Mouse (Mus musculus) kidney, postnatal 0 days (tissue): ENCODE data around the gene Capn12. TPM values are rescaled to one million over a fixed set of nuclear protein-coding genes. Genes with fewer than 3 reads are reported as not detected.
"Not testable (repeated sequence)": the region's sequence is repeated elsewhere in the genome, so short reads cannot be mapped to it uniquely, and the experiment has no call there.

ENCODE experiments used
- ATAC-seq: fragments of 200-750 bp; cut with Nextera tagmentation; replicated peaks from 2 replicates; pipeline ENCODE4 v1.8.0; 2017; ENCODE audit warnings: low read depth, moderate number of reproducible peaks, moderate TSS enrichment, moderate library complexity; ENCODE audit not compliant: low FRiP score
- DNase-seq: peaks from one replicate; pipeline ENCODE4 v3.0.0-alpha.2; 2016; ENCODE audit warnings: low spot score
- H3K27ac ChIP-seq: fragments of 300-500 bp; sonication (generic); 2 replicates; pipeline ENCODE4 v1.5.1; 2014; ENCODE audit warnings: mild to moderate bottlenecking
- H3K27me3 ChIP-seq: fragments of 300-500 bp; sonication (generic); 2 replicates; pipeline ENCODE4 v1.6.1; 2014; ENCODE audit warnings: low read length, mixed read lengths; ENCODE audit not compliant: insufficient read depth
- H3K36me3 ChIP-seq: fragments of 300-500 bp; sonication (generic); 2 replicates; pipeline ENCODE4 v1.6.1; 2014; ENCODE audit warnings: low read length, mixed read lengths; ENCODE audit not compliant: insufficient read depth
- H3K4me1 ChIP-seq: fragments of 300-500 bp; sonication (generic); replicated peaks from 2 replicates; pipeline ENCODE4 v1.6.1; 2014; ENCODE audit warnings: antibody characterized with exemption, low read length, mixed read lengths; ENCODE audit not compliant: insufficient read depth
- H3K4me2 ChIP-seq: fragments of 300-500 bp; sonication (generic); 2 replicates; pipeline ENCODE4 v1.6.1; 2014; ENCODE audit warnings: mild to moderate bottlenecking, low read length, moderate library complexity, mixed read lengths
- H3K4me3 ChIP-seq: fragments of 300-500 bp; sonication (generic); replicated peaks from 2 replicates; pipeline ENCODE4 v1.5.1; 2014; ENCODE audit warnings: low read depth, low read length
- H3K9ac ChIP-seq: fragments of 300-500 bp; sonication (generic); 2 replicates; pipeline ENCODE4 v1.6.1; 2014; ENCODE audit warnings: low read depth, low read length
- H3K9me3 ChIP-seq: fragments of 300-500 bp; sonication (generic); replicated peaks from 2 replicates; pipeline ENCODE4 v1.6.1; 2016; ENCODE audit warnings: low read length, inconsistent platforms, mixed read lengths
- CTCF ChIP-seq: IDR thresholded peaks from 2 replicates; pipeline ENCODE4 v1.5.1; 2016; ENCODE audit warnings: antibody characterized with exemption, low read depth, mild to moderate bottlenecking, moderate library complexity
- WGBS: fragments of 180-500 bp; shearing (Covaris S2); extraction: QIAGEN DNeasy Blood & Tissue Kit; methylation state at CpG from one replicate; pipeline ENCODE4 v1.1.7; 2014; 5-methylcytosine and 5-hydroxymethylcytosine counted together
- polyA plus RNA-seq: library from polyadenylated mRNA; unstranded; fragments of >200 nt; fragmentation: Nextera tagmentation; extraction: Ambion mirVana; gene quantifications from 2 replicates; pipeline ENCODE4 v1.2.1, GENCODE M21; 2015

Capn12 gene
- polyA plus RNA-seq, 1 experiment from 2014 or later = 0.47 TPM

DNA sequence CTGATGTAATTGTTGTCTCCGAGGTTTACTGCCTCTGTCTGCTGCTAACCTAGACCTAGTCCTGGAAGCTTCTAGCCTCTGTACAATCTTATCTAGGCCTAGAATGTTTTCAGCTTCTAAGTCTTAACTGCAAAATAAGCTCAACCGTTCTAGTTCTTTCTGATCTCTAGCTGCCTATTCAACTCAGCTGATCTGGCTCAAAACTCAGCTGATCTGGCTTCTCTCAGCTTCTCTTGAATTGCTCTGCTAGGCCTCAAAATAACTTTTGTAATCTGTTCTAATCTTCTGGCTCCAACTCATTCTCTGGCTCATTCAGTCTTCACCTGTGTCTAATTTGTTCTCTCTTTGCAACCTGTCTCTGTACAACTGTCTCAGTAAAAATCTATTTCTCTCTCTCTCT lies 6.7 kb upstream of the Capn12 start:
- Histone ChIP-seq H3K9me3 (no peaks in the 10 kb centered on the region), H3K4me1 (no peaks in the 10 kb centered on the region), H3K4me2 (no peak overlapping the region), H3K27ac (no peak overlapping the region), H3K9ac (no peak overlapping the region), H3K27me3 (no peaks in the 10 kb centered on the region), H3K4me3 (no peak overlapping the region), H3K36me3 (no peaks in the 10 kb centered on the region)
- no peak for ATAC-seq
- WGBS = 71% methylated on average over 2 of the region's 2 CpGs
- TF ChIP-seq CTCF = no peak
- no peak for DNase-seq

DNA sequence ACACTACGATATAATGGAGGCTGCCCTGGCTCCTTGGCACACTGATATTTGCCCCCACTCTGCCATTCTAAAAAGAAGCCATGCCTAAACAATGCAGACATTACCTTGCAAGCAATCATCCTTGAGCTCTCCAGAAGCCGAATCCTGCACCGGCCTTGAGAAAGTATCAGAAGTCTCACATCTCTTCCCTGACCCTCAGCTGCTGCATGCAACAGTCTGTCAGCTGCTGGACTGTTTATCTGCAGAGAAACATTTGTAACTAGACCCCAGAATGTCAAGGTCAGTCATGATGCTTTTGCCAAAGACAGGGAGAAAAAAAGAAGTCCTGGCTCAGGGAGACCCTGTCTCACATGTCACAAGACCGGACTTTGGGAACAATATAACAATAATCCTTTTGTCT lies 5.1 kb upstream of the Capn12 start:
- H3K4me2 ChIP-seq = no peak overlapping the region
- 68% methylated on average over 4 of the region's 4 CpGs for WGBS
- no peak for DNase-seq
- 0 out of 2 replicates have a peak, but pooled peaks cover 1% of the 10 kb centered on the region for H3K4me1 ChIP-seq
- no peaks in the 10 kb centered on the region for H3K27me3 ChIP-seq
- no peak overlapping the region for H3K9ac ChIP-seq
- no peaks in the 10 kb centered on the region for H3K36me3 ChIP-seq
- no peak for ATAC-seq
- H3K9me3 ChIP-seq = no peaks in the 10 kb centered on the region
- H3K4me3 ChIP-seq = no peak overlapping the region
- no peak for TF ChIP-seq CTCF
- H3K27ac ChIP-seq = no peak overlapping the region

DNA sequence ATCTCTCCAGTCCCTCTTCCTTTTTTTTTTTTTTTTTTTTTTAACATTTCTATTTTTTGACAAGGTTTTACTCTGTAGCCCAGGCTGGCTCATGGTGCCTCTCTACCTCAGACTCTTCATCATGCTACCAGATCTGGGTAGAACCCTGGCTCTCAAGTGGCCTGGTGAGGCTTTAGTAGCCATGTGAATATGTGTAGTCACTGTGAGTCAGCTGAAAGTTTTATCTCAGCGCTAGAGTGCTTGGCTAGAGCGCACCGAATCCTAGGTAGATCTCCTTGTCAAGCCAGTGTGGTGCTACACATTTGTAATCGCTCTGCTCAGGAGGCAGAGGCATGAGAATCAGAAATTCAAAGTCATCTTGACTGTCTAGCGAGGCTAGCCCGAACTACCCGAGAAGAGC lies 4.1 kb upstream of the Capn12 start:
- Histone ChIP-seq H3K27me3 (no peaks in the 10 kb centered on the region), H3K9me3 (no peaks in the 10 kb centered on the region), H3K4me1 (0 out of 2 replicates have a peak, but pooled peaks cover 5% of the 10 kb centered on the region), H3K4me2 (no peak overlapping the region), H3K27ac (no peak overlapping the region), H3K9ac (no peak overlapping the region), H3K4me3 (no peak overlapping the region), H3K36me3 (no peaks in the 10 kb centered on the region)
- no peak for TF ChIP-seq CTCF
- ATAC-seq (no peak), DNase-seq (no peak)
- WGBS = 88% methylated on average over 7 of the region's 7 CpGs

DNA sequence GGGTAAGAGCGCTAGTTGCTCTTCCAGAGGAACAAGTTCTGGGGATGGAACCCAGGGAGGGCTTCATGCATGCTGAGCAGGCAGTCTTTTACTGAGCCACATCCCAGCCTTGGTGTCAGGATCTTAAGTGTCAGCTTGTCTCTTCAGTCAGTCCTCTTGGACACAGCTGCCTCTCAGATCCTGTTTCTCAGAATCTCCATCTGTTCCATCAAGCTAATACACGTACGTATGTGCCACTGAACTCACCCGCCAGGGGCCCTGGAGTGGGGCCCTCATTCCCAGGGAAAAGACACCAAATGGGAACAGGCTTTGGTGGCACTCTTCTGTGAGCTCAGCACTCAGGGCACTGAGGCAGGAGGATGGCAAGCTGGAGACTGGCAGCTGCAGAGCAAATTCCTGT lies 3.4 kb upstream of the Capn12 start:
- 65% methylated on average over 4 of the region's 4 CpGs for WGBS
- TF ChIP-seq CTCF = no peak
- no peak overlapping the region for H3K27ac ChIP-seq
- H3K9me3 ChIP-seq = no peaks in the 10 kb centered on the region
- no peak overlapping the region for H3K4me2 ChIP-seq
- no peak overlapping the region for H3K9ac ChIP-seq
- no peaks in the 10 kb centered on the region for H3K27me3 ChIP-seq
- no peaks in the 10 kb centered on the region for H3K36me3 ChIP-seq
- no peak overlapping the region for H3K4me3 ChIP-seq
- 0 out of 2 replicates have a peak, but pooled peaks cover 5% of the 10 kb centered on the region for H3K4me1 ChIP-seq
- ATAC-seq (no peak), DNase-seq (no peak)

DNA sequence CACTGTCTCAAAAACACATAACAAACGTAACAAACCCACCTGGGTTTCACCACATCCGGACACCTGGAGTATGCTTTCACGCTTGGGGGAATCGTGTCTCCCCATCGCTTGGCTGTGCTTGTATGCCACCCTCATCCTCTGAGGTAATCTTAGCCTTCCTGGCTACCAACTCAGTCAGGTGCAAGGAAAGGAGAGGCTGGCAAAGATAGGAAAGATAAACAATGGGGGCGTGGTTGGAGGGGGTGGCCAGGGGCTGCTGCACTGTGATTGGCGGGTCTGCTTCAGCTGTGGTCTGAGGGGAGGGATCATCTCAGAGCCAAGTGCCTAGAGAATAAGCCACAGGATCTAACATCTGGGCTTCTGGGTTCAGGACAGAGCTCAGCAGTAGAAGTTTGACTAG lies 1.6 kb upstream of the Capn12 start:
- H3K4me3 ChIP-seq = no peak overlapping the region
- H3K4me1 ChIP-seq = 0 out of 2 replicates have a peak, but pooled peaks cover 5% of the 10 kb centered on the region
- no peaks in the 10 kb centered on the region for H3K27me3 ChIP-seq
- H3K9me3 ChIP-seq = no peaks in the 10 kb centered on the region
- no peak for TF ChIP-seq CTCF
- H3K27ac ChIP-seq = no peak overlapping the region
- no peaks in the 10 kb centered on the region for H3K36me3 ChIP-seq
- 71% methylated on average over 7 of the region's 7 CpGs for WGBS
- ATAC-seq (no peak; the same call in 1 of the 2 replicates), DNase-seq (no peak)
- no peak overlapping the region for H3K4me2 ChIP-seq
- no peak overlapping the region for H3K9ac ChIP-seq

- Histone ChIP-seq H3K4me3 (no peak overlapping the region), H3K9me3 (no peaks in the 10 kb centered on the region), H3K4me1 (0 out of 2 replicates have a peak, but pooled peaks cover 5% of the 10 kb centered on the region), H3K27ac (no peak overlapping the region), H3K27me3 (no peaks in the 10 kb centered on the region), H3K9ac (no peak overlapping the region), H3K4me2 (no peak overlapping the region), H3K36me3 (no peaks in the 10 kb centered on the region)
- TF ChIP-seq CTCF = no peak
- WGBS = 70% methylated on average over 10 of the region's 10 CpGs
- DNase-seq (no peak), ATAC-seq (no peak)
Measured at GRCm38 (mm10) chr7:28880554-28880953, 668 bp upstream of the Capn12 start.

- Histone ChIP-seq H3K4me3 (no peak overlapping the region), H3K36me3 (no peaks in the 10 kb centered on the region), H3K4me2 (no peak overlapping the region), H3K27me3 (no peaks in the 10 kb centered on the region; the same call in 1 of the 2 replicates), H3K4me1 (0 out of 2 replicates have a peak, but pooled peaks cover 5% of the 10 kb centered on the region), H3K27ac (no peak overlapping the region), H3K9me3 (no peaks in the 10 kb centered on the region), H3K9ac (no peak overlapping the region)
- ATAC-seq (no peak), DNase-seq (no peak)
- WGBS = 73% methylated on average over 11 of the region's 11 CpGs
- TF ChIP-seq CTCF = no peak
Measured at GRCm38 (mm10) chr7:28883039-28883438, 1.8 kb downstream of the Capn12 start.

- H3K4me3 ChIP-seq, H3K36me3 ChIP-seq, DNase-seq, H3K27me3 ChIP-seq, H3K4me1 ChIP-seq, H3K27ac ChIP-seq, H3K9ac ChIP-seq, H3K9me3 ChIP-seq, ATAC-seq, H3K4me2 ChIP-seq: not testable (repeated sequence)
- 90% methylated on average over 3 of the region's 4 CpGs for WGBS
Measured at GRCm38 (mm10) chr7:28883704-28884103, 2.5 kb downstream of the Capn12 start.
